Mouse (Mus musculus): ENCODE data around the gene Gsdme.

- no peak for TF ChIP-seq POLR2A (IDR thresholded peaks at IDR 0.05; ENCODE audit: extremely low read depth, insufficient read depth, low read length)
- no peak for TF ChIP-seq CTCF (IDR thresholded peaks at IDR 0.05; ENCODE audit: low read depth, low read length)
Observed at GRCm38 (mm10) chr6:50192169-50192568, 71.5 kb downstream of the Gsdme start.
